In the genomic region with DNA sequence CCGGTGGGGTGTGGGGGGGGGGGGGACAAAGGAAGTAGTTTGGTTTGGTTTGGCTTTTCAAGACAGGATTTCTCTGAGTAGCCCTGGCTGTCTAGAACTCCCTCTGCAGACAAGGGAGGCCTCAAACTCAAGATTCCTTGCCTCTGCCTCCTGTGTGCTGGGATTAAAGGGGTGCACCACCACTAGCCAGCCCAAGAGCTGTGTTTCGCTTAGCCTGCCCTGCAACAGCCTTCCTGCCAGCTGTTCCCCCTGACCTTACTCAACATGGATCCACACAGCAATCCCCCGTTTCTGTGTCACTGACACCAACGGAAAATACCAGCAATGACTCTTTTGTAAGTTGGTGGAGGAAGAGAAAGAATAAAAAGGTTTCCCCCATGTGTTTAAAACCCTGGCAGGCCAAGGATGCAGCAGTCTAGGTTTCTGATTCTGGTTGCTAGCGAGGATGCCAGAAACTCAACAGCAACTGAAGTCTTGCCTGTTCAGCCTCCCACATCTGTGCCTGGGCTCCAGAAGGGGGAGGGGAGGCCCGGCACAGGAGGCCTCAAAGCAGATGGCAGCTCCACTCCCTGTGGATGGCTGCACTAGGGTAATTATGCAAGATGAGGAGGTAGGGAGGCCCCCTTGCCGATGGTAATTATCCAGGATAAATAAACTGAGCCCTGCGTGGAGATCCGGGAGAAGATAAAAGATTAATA, we compare ENCODE assay signal across 11 mouse cellular contexts.
DNase-seq lines count a peak whose midpoint lies in the region; ATAC-seq and TF ChIP-seq lines count a peak whose summit lies in the region.
"Had no signal": no experiment of that assay in that cellular context is flagged by ENCODE, and none has a peak within 500 bp of the region (broad histone marks: within the 10 kb centered on the region; RNA-seq: fewer than 3 reads in every experiment).

No protein-coding gene starts in this region.

- peaks cover 6% of the 10 kb centered on the region; the same call in 1 of the 2 replicates for H3K4me1 ChIP-seq in embryonic facial prominence, embryonic 15.5 days
- no peaks in the 10 kb centered on the region for H3K4me1 ChIP-seq in hindbrain, postnatal 0 days (ENCODE audit: insufficient read depth, low read length)
- peaks cover 12% of the 10 kb centered on the region for H3K4me1 ChIP-seq in midbrain, embryonic 13.5 days (replicated peaks)

- no peak overlapping the region for H3K27ac ChIP-seq in embryonic facial prominence, embryonic 15.5 days (replicated peaks)
- no peak overlapping the region for H3K27ac ChIP-seq in hindbrain, postnatal 0 days
- peak overlapping the region; percentile 75 for H3K27ac ChIP-seq in midbrain, embryonic 13.5 days
- H3K27ac ChIP-seq: macrophage had no signal

- no peak overlapping the region for H3K4me2 ChIP-seq in embryonic facial prominence, embryonic 15.5 days (replicated peaks)
- H3K4me2 ChIP-seq in hindbrain, postnatal 0 days (ENCODE audit: low read depth, low read length) = no peak overlapping the region
- H3K4me2 ChIP-seq in midbrain, embryonic 13.5 days (replicated peaks) = no peak overlapping the region

- ATAC-seq in embryonic facial prominence, embryonic 15.5 days (ENCODE audit: insufficient number of reproducible peaks, low FRiP score, low TSS enrichment, low read depth) = 0 out of 2 replicates have a peak, but pooled peaks have one; percentile 60
- peak; percentile 58; the same call in 1 of the 2 replicates for ATAC-seq in hindbrain, postnatal 0 days
- peak; percentile 96 for ATAC-seq in midbrain, embryonic 13.5 days
- no peak for ATAC-seq in cerebellum, adult (ENCODE audit: insufficient number of reproducible peaks, low FRiP score, low TSS enrichment)

- TF ChIP-seq CTCF in hindbrain, postnatal 0 days (IDR thresholded peaks at IDR 0.05; ENCODE audit: low read depth) = no peak

- peak; percentile 63 for DNase-seq in MN1 (ENCODE audit: low spot score)
- peak; percentile 65 for DNase-seq in hindbrain, postnatal 0 days (ENCODE audit: low spot score)
- no peak for DNase-seq in lung, adult 18-20 months
- no peak for DNase-seq in cerebellum, postnatal 25 days
- no peak for DNase-seq in natural killer cell, adult 2 months (ENCODE audit: low spot score in 2 of 2)
- DNase-seq: cerebellum, adult 11-12 months; thymus, adult 2 months had no signal

- H3K27me3 ChIP-seq in embryonic facial prominence, embryonic 15.5 days = no peaks in the 10 kb centered on the region
- no peaks in the 10 kb centered on the region for H3K27me3 ChIP-seq in hindbrain, postnatal 0 days (ENCODE audit: insufficient read depth, low read length)
- H3K27me3 ChIP-seq in midbrain, embryonic 13.5 days = no peaks in the 10 kb centered on the region

- no peaks in the 10 kb centered on the region for H3K36me3 ChIP-seq in embryonic facial prominence, embryonic 15.5 days
- no peaks in the 10 kb centered on the region for H3K36me3 ChIP-seq in hindbrain, postnatal 0 days (ENCODE audit: insufficient read depth, low read length)
- H3K36me3 ChIP-seq in midbrain, embryonic 13.5 days = no peaks in the 10 kb centered on the region

- no peak overlapping the region for H3K9ac ChIP-seq in embryonic facial prominence, embryonic 15.5 days
- no peak overlapping the region for H3K9ac ChIP-seq in hindbrain, postnatal 0 days (replicated peaks; ENCODE audit: low read length)
- H3K9ac ChIP-seq in midbrain, embryonic 13.5 days (replicated peaks) = no peak overlapping the region; the same call in 1 of the 2 replicates

- 20% methylated on average over 9 of the region's 9 CpGs for WGBS in embryonic facial prominence, embryonic 15.5 days
- WGBS in hindbrain, postnatal 0 days = 28% methylated on average over 9 of the region's 9 CpGs
- WGBS in midbrain, embryonic 13.5 days = 22% methylated on average over 9 of the region's 9 CpGs

- no peak overlapping the region for H3K4me3 ChIP-seq in embryonic facial prominence, embryonic 15.5 days (replicated peaks)
- no peak overlapping the region for H3K4me3 ChIP-seq in hindbrain, postnatal 0 days (ENCODE audit: low read length)
- H3K4me3 ChIP-seq in midbrain, embryonic 13.5 days (replicated peaks) = no peak overlapping the region

- no peaks in the 10 kb centered on the region for H3K9me3 ChIP-seq in embryonic facial prominence, embryonic 15.5 days (replicated peaks)
- H3K9me3 ChIP-seq in hindbrain, postnatal 0 days (ENCODE audit: low read length) = no peaks in the 10 kb centered on the region
- no peaks in the 10 kb centered on the region for H3K9me3 ChIP-seq in midbrain, embryonic 13.5 days

Comparison
In these comparisons a context has a peak if more than half of its experiments do, and no peak if none do; other contexts are left out.
1. DNase-seq: peak in MN1 (single experiment) and hindbrain, postnatal 0 days (single experiment); none in lung, adult 18-20 months (0 of 2), cerebellum, postnatal 25 days (0 of 2) and natural killer cell, adult 2 months (0 of 2).